Mouse (Mus musculus): ENCODE measurements around the gene Twsg1. TPM values are rescaled to one million over a fixed set of nuclear protein-coding genes. Genes with fewer than 3 reads are reported as not detected.
A peak's percentile ranks its signal among the peaks of the same experiment; 100 is the strongest.

The Twsg1 gene
- polyA plus RNA-seq, 1 experiment from 2014 or later: 121 TPM

DNA sequence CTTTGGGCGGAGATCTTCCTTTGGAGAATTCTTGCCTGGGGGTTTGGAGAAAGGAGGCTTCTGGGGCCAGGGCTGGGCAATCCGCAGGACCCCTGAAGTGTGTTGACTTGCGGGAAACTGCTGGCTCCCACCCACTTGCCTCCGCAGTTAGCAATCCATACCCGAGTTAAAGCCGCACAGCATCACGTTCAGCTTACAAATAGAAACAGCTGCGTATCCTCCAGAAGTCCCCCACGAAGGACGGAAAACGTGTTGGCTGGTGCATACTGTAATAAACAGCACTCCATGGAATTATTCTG, 65.7 kb downstream of the Twsg1 start:
- no peak for ATAC-seq (ENCODE audit: insufficient number of reproducible peaks, insufficient read depth, low FRiP score, low TSS enrichment, low read depth)

DNA sequence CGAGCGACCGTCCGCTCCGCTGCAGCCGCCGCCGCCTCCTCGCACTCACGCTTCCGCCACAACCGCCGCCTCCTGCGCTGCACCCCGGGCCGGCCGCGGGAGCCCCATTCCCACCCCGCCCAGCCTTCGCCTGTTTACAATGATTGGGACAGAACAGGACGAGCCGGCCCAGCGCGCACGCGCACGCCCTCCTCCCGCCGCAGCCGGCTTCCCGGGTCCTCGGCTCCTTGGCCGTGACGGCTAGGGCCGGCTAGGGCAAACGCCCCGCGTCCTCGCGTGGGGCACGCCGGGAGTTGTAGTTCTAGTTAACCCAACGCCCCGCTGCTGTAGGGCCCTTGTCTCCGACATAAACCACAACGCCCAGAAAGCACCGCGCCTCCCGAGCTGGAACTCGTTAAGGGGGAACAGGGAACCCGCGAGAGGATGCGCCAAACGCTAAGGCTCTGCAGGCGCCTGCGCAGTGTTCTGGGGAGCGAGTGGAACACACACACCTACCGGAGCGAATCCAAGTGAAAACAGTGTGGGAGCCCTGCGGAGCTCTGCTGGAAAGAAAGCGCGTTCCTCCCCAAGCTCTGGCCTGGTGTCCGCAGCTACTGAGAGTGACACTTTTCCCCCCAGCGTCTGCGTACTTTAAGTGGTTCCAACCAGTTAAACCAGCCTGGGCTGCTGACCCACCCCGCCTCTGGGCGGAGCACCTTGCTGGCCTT, 66.2 kb downstream of the Twsg1 start:
- 0% methylated on average over 67 of the region's 67 CpGs for WGBS
- no peaks in the 10 kb centered on the region for H3K36me3 ChIP-seq
- H3K4me1 ChIP-seq (replicated peaks): peaks cover 21% of the 10 kb centered on the region
- peak overlapping the region; percentile 93 for H3K4me3 ChIP-seq (replicated peaks)
- no peaks in the 10 kb centered on the region for H3K27me3 ChIP-seq
- H3K4me2 ChIP-seq: peak overlapping the region; percentile 96
- H3K9me3 ChIP-seq: 0 out of 2 replicates have a peak, but pooled peaks cover 3% of the 10 kb centered on the region
- peak; percentile 98 for ATAC-seq (ENCODE audit: insufficient number of reproducible peaks, insufficient read depth, low FRiP score, low TSS enrichment, low read depth)
- H3K27ac ChIP-seq: peak overlapping the region; percentile 97
- H3K9ac ChIP-seq (replicated peaks): peak overlapping the region; percentile 86

More for the DNA sequence above, 65.7 kb downstream of the Twsg1 start:
- WGBS: 0% methylated on average over 11 of the region's 11 CpGs
- Histone ChIP-seq H3K4me3 (replicated peaks) (peak overlapping the region; percentile 93), H3K9ac (replicated peaks) (peak overlapping the region; percentile 86), H3K36me3 (no peaks in the 10 kb centered on the region), H3K9me3 (no peaks in the 10 kb centered on the region), H3K4me1 (replicated peaks) (peaks cover 21% of the 10 kb centered on the region), H3K27ac (peak overlapping the region; percentile 97), H3K4me2 (peak overlapping the region; percentile 96), H3K27me3 (no peaks in the 10 kb centered on the region)

DNA sequence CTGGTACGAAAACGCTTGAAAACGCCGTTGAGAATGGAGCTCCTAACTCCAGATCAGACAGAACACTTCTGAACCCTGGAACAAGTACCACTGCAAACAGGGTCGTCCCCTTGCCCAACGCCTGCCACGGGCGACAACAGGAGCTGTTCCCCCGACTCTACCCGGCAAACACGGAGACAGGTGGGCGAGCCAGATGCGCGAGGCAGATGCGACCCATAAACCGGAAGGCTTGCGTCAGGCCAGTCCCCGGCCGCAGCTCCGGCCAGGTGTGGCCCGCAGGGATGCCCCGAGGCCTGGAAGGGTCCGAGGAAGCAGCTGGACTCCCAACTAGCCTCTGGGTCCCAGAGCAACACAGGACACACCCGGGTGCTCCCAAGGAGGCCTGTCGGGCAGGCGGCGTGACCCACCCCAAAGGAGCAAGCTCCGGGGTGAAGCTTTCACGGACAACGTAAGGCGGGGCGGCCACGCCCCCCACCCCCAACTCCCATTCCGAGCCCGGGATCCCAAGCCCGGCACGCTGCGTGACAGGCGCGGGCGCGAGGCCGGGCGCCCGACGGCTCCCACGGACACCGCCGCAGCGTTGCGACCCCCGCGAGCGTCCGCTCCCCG, 66.9 kb downstream of the Twsg1 start:
- no peaks in the 10 kb centered on the region for H3K36me3 ChIP-seq
- WGBS: under 1% methylated on average over 54 of the region's 56 CpGs
- peak overlapping the region; percentile 93 for H3K4me3 ChIP-seq (replicated peaks)
- peaks cover 21% of the 10 kb centered on the region for H3K4me1 ChIP-seq (replicated peaks)
- H3K9ac ChIP-seq (replicated peaks): peak overlapping the region; percentile 86
- 0 out of 2 replicates have a peak, but pooled peaks cover 4% of the 10 kb centered on the region for H3K9me3 ChIP-seq
- H3K27me3 ChIP-seq: no peaks in the 10 kb centered on the region
- H3K27ac ChIP-seq: peak overlapping the region; percentile 90
- peak; percentile 21 for ATAC-seq (ENCODE audit: insufficient number of reproducible peaks, insufficient read depth, low FRiP score, low TSS enrichment, low read depth)
- H3K4me2 ChIP-seq: peak overlapping the region; percentile 96

DNA sequence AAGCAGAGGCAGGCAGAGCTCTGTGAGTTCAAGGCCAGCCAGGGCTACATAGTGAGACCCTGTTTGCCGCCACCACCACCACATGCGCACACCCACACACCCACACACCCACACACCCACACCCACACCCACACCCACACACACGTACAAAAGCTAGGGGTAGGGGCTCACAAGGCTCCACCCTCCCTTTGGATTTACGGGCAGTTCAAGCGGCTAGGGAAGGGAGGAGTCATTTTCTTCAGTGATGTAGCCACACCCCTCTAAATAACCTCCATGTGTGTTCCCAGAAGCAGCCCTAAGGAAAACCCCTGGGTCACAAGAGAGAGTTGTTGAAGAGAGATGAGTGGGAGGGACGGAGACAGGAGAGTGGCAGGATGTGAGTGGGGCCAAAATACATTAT, 74.0 kb downstream of the Twsg1 start:
- ATAC-seq (ENCODE audit: insufficient number of reproducible peaks, insufficient read depth, low FRiP score, low TSS enrichment, low read depth): no peak
- 52% methylated on average over 6 of the region's 6 CpGs for WGBS
- no peak overlapping the region for H3K9ac ChIP-seq (replicated peaks)

DNA sequence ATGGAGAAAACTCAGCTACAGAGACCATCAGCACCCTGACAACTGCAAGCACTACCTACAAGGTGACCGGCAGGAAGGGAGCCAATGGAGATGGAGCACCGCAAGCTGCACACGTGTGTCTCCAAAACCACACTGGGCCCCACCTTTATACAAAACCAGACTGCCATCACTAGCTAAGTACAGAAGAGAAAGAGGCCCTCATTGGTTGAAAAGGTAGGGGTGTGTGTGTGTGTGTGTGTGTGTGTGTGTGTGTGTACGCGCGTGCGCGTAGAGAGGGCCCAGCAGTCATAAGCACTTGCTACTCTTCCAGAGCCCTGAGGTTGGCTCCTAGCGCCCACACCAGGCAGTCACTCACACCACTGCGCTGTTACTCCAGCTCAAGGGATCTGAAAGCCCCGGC, 77.2 kb downstream of the Twsg1 start:
- no peak for ATAC-seq (ENCODE audit: insufficient number of reproducible peaks, insufficient read depth, low FRiP score, low TSS enrichment, low read depth)
- 0 out of 2 replicates have a peak, but pooled peaks cover 3% of the 10 kb centered on the region for H3K9me3 ChIP-seq
- H3K27me3 ChIP-seq: no peaks in the 10 kb centered on the region
- WGBS: 91% methylated on average over 11 of the region's 11 CpGs
- H3K9ac ChIP-seq (replicated peaks): no peak overlapping the region
- H3K36me3 ChIP-seq: no peaks in the 10 kb centered on the region
- no peak overlapping the region for H3K4me2 ChIP-seq
- H3K4me1 ChIP-seq (replicated peaks): peaks cover 18% of the 10 kb centered on the region
- H3K27ac ChIP-seq: no peak overlapping the region
- no peak overlapping the region for H3K4me3 ChIP-seq (replicated peaks)

More for the DNA sequence above, 74.0 kb downstream of the Twsg1 start:
- peaks cover 16% of the 10 kb centered on the region for H3K4me1 ChIP-seq (replicated peaks)
- no peaks in the 10 kb centered on the region for H3K27me3 ChIP-seq
- no peak overlapping the region for H3K4me2 ChIP-seq
- 0 out of 2 replicates have a peak, but pooled peaks cover 4% of the 10 kb centered on the region for H3K9me3 ChIP-seq
- H3K27ac ChIP-seq: no peak overlapping the region
- H3K4me3 ChIP-seq (replicated peaks): no peak overlapping the region
- H3K36me3 ChIP-seq: no peaks in the 10 kb centered on the region

DNA sequence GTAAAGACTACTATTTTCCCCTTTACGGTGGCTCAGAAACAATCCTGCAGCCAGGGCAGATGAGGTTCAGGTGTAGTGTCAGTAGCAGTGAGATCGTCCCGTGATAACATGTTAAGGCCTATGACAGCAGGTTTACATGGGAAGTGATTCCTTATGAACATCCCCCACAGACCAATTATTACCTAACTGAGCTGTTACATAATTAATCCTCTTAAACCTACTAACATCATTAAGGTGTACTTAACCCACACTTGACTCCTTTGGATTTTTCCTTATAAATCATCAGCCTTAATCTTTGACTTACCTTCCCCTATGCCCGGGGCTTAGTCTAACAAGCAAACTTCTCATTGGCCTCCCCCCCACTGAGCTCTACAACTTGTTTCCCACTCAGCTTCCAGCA, 77.9 kb downstream of the Twsg1 start:
- Histone ChIP-seq H3K27me3 (no peaks in the 10 kb centered on the region), H3K4me1 (replicated peaks) (peaks cover 18% of the 10 kb centered on the region), H3K36me3 (no peaks in the 10 kb centered on the region), H3K27ac (no peak overlapping the region), H3K9ac (replicated peaks) (no peak overlapping the region), H3K4me3 (replicated peaks) (no peak overlapping the region), H3K9me3 (0 out of 2 replicates have a peak, but pooled peaks cover 3% of the 10 kb centered on the region), H3K4me2 (no peak overlapping the region)
- no peak for ATAC-seq (ENCODE audit: insufficient number of reproducible peaks, insufficient read depth, low FRiP score, low TSS enrichment, low read depth)
- 78% methylated on average over 4 of the region's 4 CpGs for WGBS

DNA sequence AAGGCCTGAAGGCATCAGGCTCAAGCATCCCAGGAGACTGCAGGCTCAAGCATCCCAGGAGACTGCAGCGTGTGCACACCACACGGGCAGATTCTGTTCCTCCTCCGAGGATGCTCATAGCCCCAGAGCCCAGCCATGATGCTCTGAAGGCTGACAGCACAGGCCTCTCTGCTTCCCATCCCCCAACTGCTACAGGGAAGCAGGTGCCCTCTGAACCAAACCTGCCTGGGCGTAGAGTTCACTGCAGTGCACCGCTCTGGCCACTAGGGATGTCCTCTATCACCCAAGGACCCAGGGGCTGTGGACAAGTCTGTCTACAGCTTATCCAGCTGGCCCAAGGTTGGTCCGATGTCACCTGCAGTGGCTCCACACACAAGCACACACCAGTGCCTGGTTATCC, 78.4 kb downstream of the Twsg1 start:
- H3K9ac ChIP-seq (replicated peaks): no peak overlapping the region
- H3K27me3 ChIP-seq: no peaks in the 10 kb centered on the region
- 0 out of 2 replicates have a peak, but pooled peaks cover 3% of the 10 kb centered on the region for H3K9me3 ChIP-seq
- no peak overlapping the region for H3K27ac ChIP-seq
- H3K36me3 ChIP-seq: 0 out of 2 replicates have a peak, but pooled peaks cover 2% of the 10 kb centered on the region
- no peak for ATAC-seq (ENCODE audit: insufficient number of reproducible peaks, insufficient read depth, low FRiP score, low TSS enrichment, low read depth)
- no peak overlapping the region for H3K4me3 ChIP-seq (replicated peaks)
- H3K4me2 ChIP-seq: no peak overlapping the region
- peaks cover 18% of the 10 kb centered on the region for H3K4me1 ChIP-seq (replicated peaks)
- 38% methylated on average over 6 of the region's 6 CpGs for WGBS

DNA sequence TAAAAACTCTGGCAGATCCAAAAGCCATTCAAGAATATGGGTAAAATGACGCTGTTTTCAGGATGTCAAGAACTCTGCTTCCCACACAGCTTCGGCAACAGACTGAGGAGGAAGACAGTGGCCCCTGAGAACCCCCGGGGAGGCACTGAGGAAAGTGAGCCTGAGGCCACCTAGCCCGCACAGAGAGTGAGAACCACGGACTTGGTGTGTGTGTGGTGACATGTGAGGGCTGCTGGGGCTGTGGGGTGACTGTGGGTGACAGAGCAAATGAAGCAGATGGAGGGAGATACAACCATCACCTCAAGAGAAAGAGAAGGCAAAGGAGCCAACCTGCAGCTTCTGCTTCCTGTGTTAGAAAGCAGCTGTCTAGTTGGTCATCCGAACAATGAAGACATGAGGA, 79.0 kb downstream of the Twsg1 start:
- no peak overlapping the region for H3K4me2 ChIP-seq
- H3K9me3 ChIP-seq: 0 out of 2 replicates have a peak, but pooled peaks cover 3% of the 10 kb centered on the region
- no peaks in the 10 kb centered on the region for H3K27me3 ChIP-seq
- no peak overlapping the region for H3K9ac ChIP-seq (replicated peaks)
- H3K27ac ChIP-seq: no peak overlapping the region
- no peak overlapping the region for H3K4me3 ChIP-seq (replicated peaks)
- peaks cover 8% of the 10 kb centered on the region; the same call in 1 of the 2 replicates for H3K36me3 ChIP-seq
- no peak for ATAC-seq (ENCODE audit: insufficient number of reproducible peaks, insufficient read depth, low FRiP score, low TSS enrichment, low read depth)
- H3K4me1 ChIP-seq (replicated peaks): peaks cover 16% of the 10 kb centered on the region
- 65% methylated on average over 6 of the region's 6 CpGs for WGBS

Other genes starting within 250 kb of the Twsg1 start
- gene Rab31, start 178.5 kb downstream of the Twsg1 start, polyA plus RNA-seq (2016; fragmentation: Nextera tagmentation; extraction: Ambion mirVana): 54.0 and 58.2 TPM in 2 replicates
- gene Ppp4r1, start 168.7 kb downstream of the Twsg1 start, polyA plus RNA-seq (2016; fragmentation: Nextera tagmentation; extraction: Ambion mirVana): 61.7 and 63.9 TPM in 2 replicates
- 57.4 and 57.8 TPM in 2 replicates for gene Ralbp1, start 65.4 kb downstream of the Twsg1 start, polyA plus RNA-seq (2016; fragmentation: Nextera tagmentation; extraction: Ambion mirVana)
- gene Ankrd12, start 125.9 kb upstream of the Twsg1 start, polyA plus RNA-seq (2016; fragmentation: Nextera tagmentation; extraction: Ambion mirVana): 25.0 and 28.2 TPM in 2 replicates
- 295 and 307 TPM in 2 replicates for gene Ndufv2, start 150.3 kb upstream of the Twsg1 start, polyA plus RNA-seq (2016; fragmentation: Nextera tagmentation; extraction: Ambion mirVana)
- gene Washc1, start 160.3 kb upstream of the Twsg1 start, polyA plus RNA-seq (2016; fragmentation: Nextera tagmentation; extraction: Ambion mirVana): 37.4 and 40.9 TPM in 2 replicates
- 33.4 and 45.0 TPM in 2 replicates for gene Ddx11, start 172.3 kb upstream of the Twsg1 start, polyA plus RNA-seq (2016; fragmentation: Nextera tagmentation; extraction: Ambion mirVana)

Measured in limb, embryonic 12.5 days (tissue).